Mouse (Mus musculus) testis, postnatal 14 days (tissue): ENCODE results near the gene Dock2.
"Not testable (repeated sequence)": the region's sequence is repeated elsewhere in the genome, so short reads cannot be mapped to it uniquely, and the experiment has no call there.

Experiments
- DNase-seq: peaks from one replicate; pipeline ENCODE4 v3.0.0; 2021; ENCODE audit warnings: low spot score

Gene Dock2

GRCm38 (mm10) chr11:34290265-34290664 is 493.4 kb downstream of the Dock2 start:
- DNase-seq: no peak

GRCm38 (mm10) chr11:34284124-34284808 is 499.4 kb downstream of the Dock2 start:
- no peak for DNase-seq

GRCm38 (mm10) chr11:34277047-34277445 is 506.6 kb downstream of the Dock2 start:
- no peak for DNase-seq

- DNase-seq: no peak
Observed at GRCm38 (mm10) chr11:34276363-34277046, 507.2 kb downstream of the Dock2 start.

GRCm38 (mm10) chr11:34275941-34276340 is 507.8 kb downstream of the Dock2 start:
- no peak for DNase-seq

GRCm38 (mm10) chr11:34272016-34272415 is 511.7 kb downstream of the Dock2 start:
- no peak for DNase-seq

GRCm38 (mm10) chr11:34264099-34264498 is 519.6 kb downstream of the Dock2 start:
- DNase-seq: no peak

GRCm38 (mm10) chr11:34258849-34259469 is 524.7 kb downstream of the Dock2 start:
- no peak for DNase-seq

GRCm38 (mm10) chr11:34257548-34258189 is 526.0 kb downstream of the Dock2 start:
- DNase-seq: no peak

GRCm38 (mm10) chr11:34242979-34243378 is 540.7 kb downstream of the Dock2 start:
- no peak for DNase-seq

GRCm38 (mm10) chr11:34240252-34240651 is 543.4 kb downstream of the Dock2 start:
- DNase-seq: no peak

GRCm38 (mm10) chr11:34239691-34240090 is 544.0 kb downstream of the Dock2 start:
- no peak for DNase-seq

GRCm38 (mm10) chr11:34236885-34237284 is 546.8 kb downstream of the Dock2 start:
- DNase-seq: no peak

- no peak for DNase-seq
Observed at GRCm38 (mm10) chr11:34236091-34236759, 547.5 kb downstream of the Dock2 start.

GRCm38 (mm10) chr11:34228758-34229364 is 554.8 kb downstream of the Dock2 start:
- DNase-seq: peak; percentile 38

GRCm38 (mm10) chr11:34227180-34227579 is 556.5 kb downstream of the Dock2 start:
- DNase-seq: no peak

GRCm38 (mm10) chr11:34220596-34220995 is 563.1 kb downstream of the Dock2 start:
- DNase-seq: not testable (repeated sequence)

- DNase-seq: no peak
Observed at GRCm38 (mm10) chr11:34212853-34213252, 570.8 kb downstream of the Dock2 start.

GRCm38 (mm10) chr11:34207989-34208388 is 575.7 kb downstream of the Dock2 start, which contains the start of gene Foxi1:
TSS of gene Foxi1 (minus strand) at chr11:34208089.
- DNase-seq: no peak

- no peak for DNase-seq
Observed at GRCm38 (mm10) chr11:34202769-34203168, 580.9 kb downstream of the Dock2 start.

GRCm38 (mm10) chr11:34195142-34195541 is 588.5 kb downstream of the Dock2 start:
- DNase-seq: no peak
